Mouse (Mus musculus) midbrain, embryonic 16.5 days (tissue): ENCODE results near the gene Atp8b4. TPM values are rescaled to one million over a fixed set of nuclear protein-coding genes. Genes with fewer than 3 reads are reported as not detected.
A peak's percentile ranks its signal among the peaks of the same experiment; 100 is the strongest.

ENCODE experiments used
- ATAC-seq: fragments of 200-750 bp; cut with Nextera tagmentation; 2 replicates; pipeline ENCODE4 v1.8.0; 2017; ENCODE audit warnings: moderate TSS enrichment
- H3K27ac ChIP-seq: fragments of 300-500 bp; sonication (generic); 2 replicates; pipeline ENCODE4 v1.5.1; 2014; ENCODE audit warnings: mild to moderate bottlenecking, low read length, mixed read lengths
- H3K27me3 ChIP-seq: fragments of 300-500 bp; sonication (generic); 2 replicates; pipeline ENCODE4 v1.6.1; 2014; ENCODE audit warnings: low read depth, low read length, mixed read lengths; ENCODE audit not compliant: control insufficient read depth, insufficient read depth
- H3K36me3 ChIP-seq: fragments of 300-500 bp; sonication (generic); 2 replicates; pipeline ENCODE4 v1.6.1; 2014; ENCODE audit warnings: mild to moderate bottlenecking, low read length, moderate library complexity, mixed read lengths; ENCODE audit not compliant: control insufficient read depth, insufficient read depth
- H3K4me1 ChIP-seq: fragments of 300-500 bp; sonication (generic); 2 replicates; pipeline ENCODE4 v1.6.1; 2014; ENCODE audit warnings: mild to moderate bottlenecking, low read length, mixed read lengths; ENCODE audit not compliant: control insufficient read depth, insufficient read depth
- H3K4me2 ChIP-seq: fragments of 300-500 bp; sonication (generic); 2 replicates; pipeline ENCODE4 v1.6.1; 2014; ENCODE audit warnings: mild to moderate bottlenecking, low read length, mixed read lengths
- H3K4me3 ChIP-seq: fragments of 300-500 bp; sonication (generic); 2 replicates; pipeline ENCODE4 v1.5.1; 2014; ENCODE audit warnings: low read depth, mild to moderate bottlenecking, low read length, moderate library complexity, mixed read lengths
- H3K9ac ChIP-seq: fragments of 300-500 bp; sonication (generic); 2 replicates; pipeline ENCODE4 v1.6.1; 2014; ENCODE audit warnings: low read depth, low read length, mixed read lengths
- H3K9me3 ChIP-seq: fragments of 300-500 bp; sonication (generic); replicated peaks from 2 replicates; pipeline ENCODE4 v1.6.1; 2014; ENCODE audit warnings: mild to moderate bottlenecking, low read length, mixed read lengths; ENCODE audit not compliant: control insufficient read depth, poor library complexity, severe bottlenecking
- WGBS: fragments of 180-500 bp; shearing (Covaris S2); extraction: QIAGEN DNeasy Blood & Tissue Kit; methylation state at CpG from one replicate; pipeline ENCODE4 v1.1.7; 2014; 5-methylcytosine and 5-hydroxymethylcytosine counted together
- polyA plus RNA-seq: library from polyadenylated mRNA; unstranded; fragments of >200 nt; fragmentation: Nextera tagmentation; extraction: Ambion mirVana; gene quantifications from 2 replicates; pipeline ENCODE4 v1.2.1, GENCODE M21; 2015

Atp8b4 gene
- polyA plus RNA-seq, 1 experiment from 2014 or later: not detected

DNA sequence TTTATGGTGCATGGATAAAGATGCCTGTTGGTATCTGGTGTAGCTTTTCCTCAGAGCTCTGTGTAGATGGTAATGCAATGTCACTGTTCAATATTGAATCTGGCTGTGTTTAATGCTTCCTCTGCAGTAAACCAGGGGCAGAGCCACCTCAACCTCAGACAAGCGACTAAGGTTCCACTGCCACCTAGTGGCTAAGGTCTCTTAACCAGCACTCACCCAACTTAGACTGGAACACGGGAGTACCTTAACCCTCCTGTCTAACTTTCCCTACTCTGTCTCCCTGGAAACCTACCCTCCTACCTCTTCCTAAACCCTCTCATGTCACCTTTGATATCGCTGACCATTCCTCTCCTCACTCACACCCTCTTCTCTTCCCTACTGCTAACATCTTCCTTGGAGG lies 71.2 kb downstream of the Atp8b4 start:
- no peak overlapping the region for H3K4me2 ChIP-seq
- no peaks in the 10 kb centered on the region for H3K4me1 ChIP-seq
- H3K9me3 ChIP-seq: no peaks in the 10 kb centered on the region
- H3K27ac ChIP-seq: no peak overlapping the region
- no peak overlapping the region for H3K4me3 ChIP-seq
- no peaks in the 10 kb centered on the region for H3K36me3 ChIP-seq
- ATAC-seq: peak; percentile 80
- H3K27me3 ChIP-seq: no peaks in the 10 kb centered on the region
- 14% methylated on average over 3 of the region's 3 CpGs for WGBS
- H3K9ac ChIP-seq: no peak overlapping the region

GRCm38 (mm10) chr2:126425223-126425622 lies 75.3 kb downstream of the Atp8b4 start:
- Histone ChIP-seq H3K9me3 (no peaks in the 10 kb centered on the region), H3K36me3 (no peaks in the 10 kb centered on the region), H3K4me3 (no peak overlapping the region), H3K27ac (no peak overlapping the region), H3K4me2 (no peak overlapping the region), H3K9ac (no peak overlapping the region), H3K27me3 (no peaks in the 10 kb centered on the region), H3K4me1 (no peaks in the 10 kb centered on the region)
- WGBS: 78% methylated on average over 3 of the region's 3 CpGs
- no peak for ATAC-seq

GRCm38 (mm10) chr2:126424714-126425113 lies 75.8 kb downstream of the Atp8b4 start:
- H3K9me3 ChIP-seq: no peaks in the 10 kb centered on the region
- WGBS: 57% methylated on average over 8 of the region's 8 CpGs
- H3K9ac ChIP-seq: no peak overlapping the region
- H3K4me1 ChIP-seq: no peaks in the 10 kb centered on the region
- no peaks in the 10 kb centered on the region for H3K27me3 ChIP-seq
- no peak overlapping the region for H3K4me2 ChIP-seq
- no peak for ATAC-seq
- H3K27ac ChIP-seq: no peak overlapping the region
- H3K4me3 ChIP-seq: no peak overlapping the region
- no peaks in the 10 kb centered on the region for H3K36me3 ChIP-seq

- ATAC-seq: no peak
- H3K36me3 ChIP-seq: no peaks in the 10 kb centered on the region
- H3K4me3 ChIP-seq: no peak overlapping the region
- H3K4me1 ChIP-seq: no peaks in the 10 kb centered on the region
- no peak overlapping the region for H3K4me2 ChIP-seq
- H3K9ac ChIP-seq: no peak overlapping the region
- 93% methylated on average over 2 of the region's 2 CpGs for WGBS
- no peak overlapping the region for H3K27ac ChIP-seq
- H3K9me3 ChIP-seq: no peaks in the 10 kb centered on the region
- no peaks in the 10 kb centered on the region for H3K27me3 ChIP-seq
Observed at GRCm38 (mm10) chr2:126420901-126421300, 79.6 kb downstream of the Atp8b4 start.

DNA sequence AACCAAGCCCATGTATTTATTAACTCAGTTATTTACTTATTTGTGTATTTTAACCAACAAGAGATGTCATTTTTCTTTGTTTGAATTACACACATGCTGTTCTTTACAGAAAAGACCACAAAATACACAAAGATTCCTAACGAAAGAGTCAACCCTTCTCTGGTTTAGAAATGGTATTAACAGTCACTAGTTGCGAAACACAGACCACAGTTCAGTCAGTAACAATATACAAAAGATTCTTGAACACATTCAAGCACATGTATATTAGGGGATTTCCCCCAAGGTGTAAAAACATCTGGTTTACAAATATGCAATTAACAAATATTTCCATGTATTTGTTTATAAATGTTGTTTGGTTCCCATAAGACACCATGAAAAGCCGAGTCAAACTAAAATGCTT lies 81.6 kb downstream of the Atp8b4 start:
- no peak overlapping the region for H3K9ac ChIP-seq
- no peak for ATAC-seq
- WGBS: 91% methylated on average over 3 of the region's 3 CpGs
- no peak overlapping the region for H3K4me2 ChIP-seq
- H3K27me3 ChIP-seq: no peaks in the 10 kb centered on the region
- H3K4me3 ChIP-seq: no peak overlapping the region
- no peak overlapping the region for H3K27ac ChIP-seq
- no peaks in the 10 kb centered on the region for H3K9me3 ChIP-seq
- no peaks in the 10 kb centered on the region for H3K36me3 ChIP-seq
- H3K4me1 ChIP-seq: no peaks in the 10 kb centered on the region

GRCm38 (mm10) chr2:126416772-126417171 lies 83.7 kb downstream of the Atp8b4 start:
- Histone ChIP-seq H3K4me3 (no peak overlapping the region), H3K4me1 (no peaks in the 10 kb centered on the region), H3K27me3 (no peaks in the 10 kb centered on the region), H3K9me3 (no peaks in the 10 kb centered on the region), H3K36me3 (no peaks in the 10 kb centered on the region), H3K9ac (no peak overlapping the region), H3K4me2 (no peak overlapping the region), H3K27ac (no peak overlapping the region)
- no peak for ATAC-seq
- 82% methylated on average over 2 of the region's 2 CpGs for WGBS

DNA sequence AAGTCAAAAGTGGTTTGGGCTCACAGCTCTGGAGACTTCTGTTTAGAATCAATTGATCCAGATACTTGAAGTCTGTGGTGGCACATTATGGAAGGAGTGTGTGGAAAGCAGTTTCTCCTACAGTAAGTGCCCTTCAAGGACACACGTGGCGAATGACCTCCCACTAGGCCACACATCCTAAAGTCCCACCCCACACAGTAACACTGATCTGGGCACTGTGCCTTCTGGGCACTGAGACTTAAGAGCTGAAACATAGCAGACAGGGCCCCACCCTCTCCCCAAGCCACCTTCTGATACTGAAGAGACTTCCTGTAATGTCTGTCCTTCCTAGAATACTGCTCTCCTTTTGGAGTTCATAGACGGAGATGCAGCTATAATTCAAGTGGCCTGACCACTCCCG lies 84.5 kb downstream of the Atp8b4 start:
- no peak overlapping the region for H3K4me3 ChIP-seq
- no peak for ATAC-seq
- 85% methylated on average over 4 of the region's 4 CpGs for WGBS
- no peak overlapping the region for H3K27ac ChIP-seq
- H3K36me3 ChIP-seq: no peaks in the 10 kb centered on the region
- no peaks in the 10 kb centered on the region for H3K27me3 ChIP-seq
- no peaks in the 10 kb centered on the region for H3K9me3 ChIP-seq
- H3K4me2 ChIP-seq: no peak overlapping the region
- H3K9ac ChIP-seq: no peak overlapping the region
- H3K4me1 ChIP-seq: no peaks in the 10 kb centered on the region

DNA sequence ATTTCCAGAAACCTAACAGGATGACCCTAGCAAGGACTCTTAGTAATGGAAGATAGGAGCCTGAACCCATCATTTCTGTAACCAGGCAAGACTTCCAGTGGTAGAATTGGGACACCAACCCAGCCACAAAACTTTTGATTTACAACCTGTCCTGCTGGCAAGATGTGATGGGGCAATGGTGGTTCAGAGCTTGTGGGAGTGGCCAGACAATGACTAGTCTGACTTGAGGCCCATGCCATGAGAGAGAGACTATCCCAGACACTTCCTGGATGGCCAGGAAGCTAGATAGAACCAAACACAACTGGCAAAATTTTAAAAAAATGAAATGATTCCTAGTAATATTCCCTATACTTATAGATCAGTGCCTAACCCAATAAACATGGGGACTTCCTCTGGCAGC lies 87.7 kb downstream of the Atp8b4 start:
- ATAC-seq: no peak
- Histone ChIP-seq H3K27ac (no peak overlapping the region), H3K36me3 (no peaks in the 10 kb centered on the region)

GRCm38 (mm10) chr2:126399454-126399853 lies 101.0 kb downstream of the Atp8b4 start:
- no peaks in the 10 kb centered on the region for H3K9me3 ChIP-seq
- no peaks in the 10 kb centered on the region for H3K27me3 ChIP-seq
- no peak overlapping the region for H3K9ac ChIP-seq
- H3K4me2 ChIP-seq: no peak overlapping the region
- H3K4me3 ChIP-seq: no peak overlapping the region
- no peak overlapping the region for H3K27ac ChIP-seq
- ATAC-seq: no peak
- no peaks in the 10 kb centered on the region for H3K4me1 ChIP-seq
- no peaks in the 10 kb centered on the region for H3K36me3 ChIP-seq
- 93% methylated on average over 2 of the region's 2 CpGs for WGBS

More for the DNA sequence above, 87.7 kb downstream of the Atp8b4 start:
- Histone ChIP-seq H3K27me3 (no peaks in the 10 kb centered on the region), H3K4me2 (no peak overlapping the region), H3K9ac (no peak overlapping the region), H3K4me1 (no peaks in the 10 kb centered on the region), H3K9me3 (no peaks in the 10 kb centered on the region), H3K4me3 (no peak overlapping the region)

DNA sequence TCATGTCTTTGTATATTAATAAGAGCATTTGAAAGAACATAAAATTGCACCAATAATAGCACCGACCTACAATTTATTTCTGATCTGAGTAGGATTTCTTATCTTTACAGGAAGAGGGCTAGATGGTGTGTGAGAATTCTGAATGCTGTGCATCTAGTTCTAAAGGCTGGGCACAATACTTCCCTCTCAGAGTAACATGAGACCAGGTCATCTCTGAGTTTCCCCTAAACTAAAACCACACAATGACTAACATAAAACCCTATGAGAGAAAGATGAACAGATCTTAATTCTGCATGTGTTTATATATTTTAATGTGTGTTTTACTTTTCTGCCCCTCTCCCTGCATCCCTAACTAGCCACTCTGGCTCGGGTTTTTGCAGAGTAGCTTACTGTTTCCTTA lies 101.5 kb downstream of the Atp8b4 start:
- no peaks in the 10 kb centered on the region for H3K36me3 ChIP-seq
- 72% methylated on average over 2 of the region's 2 CpGs for WGBS
- no peaks in the 10 kb centered on the region for H3K27me3 ChIP-seq
- no peaks in the 10 kb centered on the region for H3K4me1 ChIP-seq
- no peak overlapping the region for H3K9ac ChIP-seq
- no peak overlapping the region for H3K27ac ChIP-seq
- H3K4me2 ChIP-seq: no peak overlapping the region
- H3K4me3 ChIP-seq: no peak overlapping the region
- ATAC-seq: no peak
- no peaks in the 10 kb centered on the region for H3K9me3 ChIP-seq
